Mouse (Mus musculus): Measurements from ENCODE around the gene Bco2.

Bco2 gene

DNA sequence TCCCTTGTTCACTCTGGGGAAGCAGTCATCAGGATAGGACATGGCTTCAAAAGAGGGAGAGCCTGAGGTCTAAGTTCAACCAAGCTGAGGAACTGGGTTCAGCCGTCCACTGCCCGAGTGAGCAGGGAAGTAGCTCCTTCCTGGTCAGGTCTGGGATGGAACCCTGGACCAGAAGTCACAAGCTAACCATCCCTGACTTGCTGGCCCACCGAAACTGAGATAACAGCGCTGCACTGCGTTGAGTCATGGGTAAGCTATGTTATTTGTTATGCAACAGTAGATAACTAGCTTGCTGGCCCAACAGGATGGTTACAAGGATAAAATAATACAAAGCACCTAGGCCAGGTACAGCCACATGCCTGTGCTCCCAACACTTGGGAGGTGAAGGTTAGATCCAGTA lies 39.5 kb downstream of the Bco2 start:
- DNase-seq (ENCODE audit: low spot score), result no peak

DNA sequence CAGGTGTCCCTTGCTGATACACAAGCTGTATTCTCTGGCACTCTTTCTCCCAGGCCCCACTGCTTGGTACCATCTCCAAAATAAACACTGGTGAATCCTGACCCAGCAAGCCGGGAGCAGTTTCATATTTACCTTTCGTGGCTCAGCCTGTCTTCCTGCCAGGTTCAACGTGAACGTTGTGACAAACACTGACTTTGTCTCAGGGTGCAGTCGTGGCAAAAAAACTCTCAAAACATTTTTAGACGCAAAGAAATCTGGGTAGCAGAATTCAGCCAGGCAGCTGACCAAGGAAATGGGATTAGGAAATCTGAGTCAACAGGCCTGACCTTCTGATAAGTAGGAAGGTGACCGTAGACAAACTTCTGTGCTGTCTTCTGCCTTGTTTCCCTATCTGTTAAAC lies 47.4 kb downstream of the Bco2 start:
- no peak for DNase-seq (ENCODE audit: low spot score)

DNA sequence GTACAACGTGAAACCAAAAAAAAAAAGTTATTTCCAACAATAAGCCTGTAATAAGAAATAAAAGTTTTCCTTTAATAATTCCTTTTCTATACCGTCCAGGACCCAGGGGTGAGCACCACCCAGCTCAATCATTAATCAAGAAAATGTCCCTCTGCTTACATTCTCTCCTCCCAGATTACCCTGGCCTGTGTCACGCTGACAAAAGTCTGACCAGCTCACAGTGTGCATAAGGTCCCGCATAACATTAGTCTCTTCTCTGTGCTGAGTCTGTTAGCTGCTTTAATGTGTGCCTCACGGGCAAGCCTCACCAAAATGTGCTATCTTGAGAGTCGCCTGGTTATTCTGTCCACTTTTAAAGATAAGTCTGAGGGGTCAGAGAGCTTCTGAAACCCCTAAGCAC lies 49.6 kb downstream of the Bco2 start:
- DNase-seq (ENCODE audit: low spot score), result no peak

DNA sequence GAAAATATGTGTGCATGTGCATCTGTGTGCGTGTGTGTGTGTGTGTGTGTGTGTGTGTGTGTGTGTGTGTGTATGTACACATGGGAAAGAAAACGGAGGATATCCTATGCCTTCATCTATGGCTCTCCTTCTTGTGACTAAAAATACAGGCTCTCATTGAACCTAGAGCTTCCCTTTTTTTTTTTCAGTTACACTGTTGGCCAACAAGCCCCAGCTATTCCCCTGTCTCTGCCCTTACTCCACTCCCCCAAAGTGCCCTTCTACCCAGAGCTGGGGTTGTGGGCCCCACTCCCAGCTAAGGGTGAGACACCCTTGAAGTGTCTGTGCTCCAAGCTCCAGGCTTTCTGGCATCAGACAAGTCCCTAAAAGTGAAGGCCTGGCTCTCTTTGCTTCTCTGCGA lies 52.0 kb downstream of the Bco2 start:
- DNase-seq (ENCODE audit: low spot score), result no peak

DNA sequence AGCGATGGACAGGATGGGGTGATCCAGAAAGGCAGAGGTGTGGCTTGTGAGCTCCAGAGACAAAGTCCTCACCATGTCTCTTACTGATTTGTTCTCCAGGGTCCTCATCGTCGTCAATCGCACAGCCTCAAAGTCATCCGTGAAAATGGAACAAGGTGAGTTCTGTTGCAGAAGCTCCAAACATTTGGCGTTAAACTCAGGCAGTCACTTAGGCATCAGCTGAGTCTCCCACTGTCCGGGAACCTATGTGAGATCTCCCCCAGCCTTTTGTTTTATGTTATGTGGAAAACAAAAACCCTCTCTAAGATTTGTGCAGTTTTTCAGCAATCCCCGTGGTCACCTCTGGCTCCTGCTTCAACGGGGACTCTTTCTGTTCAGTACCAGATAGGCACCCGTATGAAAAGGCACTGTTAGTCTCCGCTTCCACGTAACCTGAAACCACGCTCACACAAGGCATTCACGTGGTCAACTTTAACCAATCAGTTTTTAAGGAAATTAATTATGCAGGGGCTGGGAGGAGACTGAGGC lies 53.9 kb downstream of the Bco2 start:
- DNase-seq (ENCODE audit: low spot score), result peak; percentile 89

DNA sequence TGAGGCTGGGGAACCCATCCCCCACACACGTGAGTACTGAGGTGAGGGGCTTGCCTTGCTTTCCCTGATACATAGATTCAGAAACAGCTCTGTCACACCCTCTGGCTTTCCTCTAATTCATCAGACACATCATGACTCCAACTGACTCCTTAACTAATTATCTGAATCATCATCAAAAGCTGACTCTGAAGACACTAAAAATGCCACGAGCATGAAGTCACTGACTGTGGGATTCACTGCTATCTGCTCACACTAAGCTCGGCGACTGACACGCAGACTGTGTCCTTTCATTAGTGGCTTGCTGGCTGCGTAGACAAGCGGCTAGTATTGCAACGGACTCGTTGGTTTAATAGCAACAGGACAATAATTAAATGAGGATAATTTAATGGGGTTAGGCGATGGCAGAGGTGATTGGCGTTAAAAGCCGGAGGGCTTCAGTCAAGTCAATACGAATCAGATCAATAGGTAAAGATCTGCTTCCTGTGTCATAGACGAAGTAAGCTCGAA lies 54.5 kb downstream of the Bco2 start:
- no peak for DNase-seq (ENCODE audit: low spot score)

DNA sequence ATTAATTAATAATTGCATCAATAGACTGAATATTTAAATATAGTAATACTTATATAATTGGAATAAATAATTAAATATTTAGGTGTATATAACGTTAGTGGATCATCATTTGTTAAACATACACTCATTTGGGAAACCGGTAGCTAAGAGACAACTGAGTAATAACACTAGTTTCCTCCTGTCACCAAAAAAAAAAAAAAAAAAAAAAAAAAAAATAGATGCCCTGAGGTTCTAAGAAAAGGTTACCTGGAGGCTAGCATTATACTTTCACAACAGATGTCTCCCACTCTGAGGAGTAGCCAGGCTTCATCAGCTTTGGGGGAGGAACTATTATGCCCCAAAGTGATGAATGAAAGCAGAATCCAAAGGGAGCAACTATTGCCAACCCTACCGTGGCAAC lies 55.2 kb downstream of the Bco2 start:
- DNase-seq (ENCODE audit: low spot score), result no peak

DNA sequence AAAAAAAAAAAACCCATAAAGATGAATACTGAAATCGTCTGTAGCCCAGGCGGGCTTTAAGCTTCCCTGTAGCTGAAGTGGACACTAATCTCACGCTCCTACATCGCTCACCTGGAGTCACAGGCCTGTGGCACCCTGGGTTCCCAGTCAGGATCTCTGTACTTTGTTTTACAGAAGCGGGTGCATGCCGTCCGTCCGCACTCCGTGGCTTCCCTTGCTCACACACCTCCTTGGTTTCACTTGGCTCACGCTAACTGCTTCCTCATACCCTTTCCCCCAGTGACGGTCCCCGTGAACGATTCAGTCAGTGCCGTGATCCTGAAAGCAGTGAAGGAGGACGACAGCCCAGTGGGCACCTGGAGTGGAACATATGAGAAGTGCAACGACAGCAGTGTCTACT lies 56.2 kb downstream of the Bco2 start:
- no peak for DNase-seq (ENCODE audit: low spot score)

DNA sequence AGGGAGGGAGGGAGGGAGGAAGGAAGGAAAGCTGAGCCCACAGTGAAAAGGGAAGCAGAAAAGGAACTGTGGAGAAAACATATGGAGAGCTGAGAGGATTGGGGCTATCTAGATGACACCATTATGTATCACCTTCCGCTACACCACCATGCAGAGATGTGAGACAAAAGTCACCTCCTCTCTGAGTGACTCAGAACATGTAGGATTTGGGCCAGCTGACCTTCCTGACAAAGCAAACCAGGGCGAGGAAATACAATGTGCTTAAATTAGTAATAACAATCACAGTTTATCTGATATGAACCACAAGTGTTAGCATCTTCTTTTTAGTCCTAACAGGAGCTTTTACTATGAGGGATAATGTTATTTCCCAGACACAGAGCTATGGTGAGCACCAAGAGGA lies 57.4 kb downstream of the Bco2 start:
- DNase-seq (ENCODE audit: low spot score), result no peak

DNA sequence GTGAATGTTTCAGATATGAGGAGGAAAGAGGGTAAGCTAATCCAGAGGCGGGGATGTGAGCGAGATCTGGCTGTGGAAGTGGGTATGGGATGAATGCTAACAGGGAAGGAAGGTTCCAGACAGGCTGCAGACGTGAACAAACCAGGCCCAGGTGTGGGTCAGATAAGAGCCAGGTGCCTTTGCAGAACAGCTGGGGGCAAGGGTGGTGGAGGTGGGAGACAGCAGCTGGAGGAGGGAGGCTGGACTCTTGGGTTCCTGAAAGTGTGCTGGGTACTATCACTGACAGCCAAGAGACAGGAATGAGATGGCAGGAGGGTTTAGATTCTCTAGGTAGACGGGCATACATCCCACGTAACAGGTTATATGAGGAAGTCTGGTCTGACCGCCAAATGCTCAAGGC lies 57.9 kb downstream of the Bco2 start:
- no peak for DNase-seq (ENCODE audit: low spot score)

DNA sequence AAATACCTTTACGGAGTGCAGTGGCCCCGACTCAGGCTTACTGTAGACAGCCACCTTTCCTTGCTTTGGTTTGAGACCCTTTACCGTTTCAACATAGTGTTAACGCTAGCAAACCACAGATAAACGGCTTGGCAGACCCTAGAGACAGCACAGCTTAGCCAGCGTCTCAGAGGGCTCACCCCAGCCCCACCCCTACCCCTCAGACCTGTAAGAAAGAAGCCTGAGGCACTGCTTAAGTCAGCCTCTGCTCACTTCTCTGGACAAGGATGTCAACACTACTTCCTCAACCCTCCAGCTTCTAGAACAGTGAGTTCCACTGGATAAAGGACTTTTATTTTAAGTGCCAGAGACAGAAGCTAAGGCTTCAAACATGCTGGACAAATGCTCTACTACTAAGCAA lies 58.4 kb downstream of the Bco2 start:
- no peak for DNase-seq (ENCODE audit: low spot score)

DNA sequence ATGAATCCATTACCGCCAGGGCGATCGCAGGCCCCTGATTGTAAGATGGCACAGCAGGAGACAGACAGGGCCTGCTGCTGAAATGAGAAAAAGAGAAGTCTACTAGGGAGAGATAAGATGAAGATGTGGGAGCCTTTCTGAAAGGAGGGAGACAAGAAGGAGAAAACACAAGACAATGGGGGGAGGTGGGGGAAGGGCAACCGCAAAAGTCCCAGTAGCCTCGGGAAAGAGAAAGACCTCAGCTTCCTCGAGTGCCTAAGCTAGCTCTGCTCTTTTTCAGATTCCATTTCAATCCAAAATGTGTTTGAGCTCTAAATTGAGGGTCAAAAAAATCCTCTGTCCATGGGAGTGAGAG lies 58.9 kb downstream of the Bco2 start:
- DNase-seq (ENCODE audit: low spot score), result no peak

DNA sequence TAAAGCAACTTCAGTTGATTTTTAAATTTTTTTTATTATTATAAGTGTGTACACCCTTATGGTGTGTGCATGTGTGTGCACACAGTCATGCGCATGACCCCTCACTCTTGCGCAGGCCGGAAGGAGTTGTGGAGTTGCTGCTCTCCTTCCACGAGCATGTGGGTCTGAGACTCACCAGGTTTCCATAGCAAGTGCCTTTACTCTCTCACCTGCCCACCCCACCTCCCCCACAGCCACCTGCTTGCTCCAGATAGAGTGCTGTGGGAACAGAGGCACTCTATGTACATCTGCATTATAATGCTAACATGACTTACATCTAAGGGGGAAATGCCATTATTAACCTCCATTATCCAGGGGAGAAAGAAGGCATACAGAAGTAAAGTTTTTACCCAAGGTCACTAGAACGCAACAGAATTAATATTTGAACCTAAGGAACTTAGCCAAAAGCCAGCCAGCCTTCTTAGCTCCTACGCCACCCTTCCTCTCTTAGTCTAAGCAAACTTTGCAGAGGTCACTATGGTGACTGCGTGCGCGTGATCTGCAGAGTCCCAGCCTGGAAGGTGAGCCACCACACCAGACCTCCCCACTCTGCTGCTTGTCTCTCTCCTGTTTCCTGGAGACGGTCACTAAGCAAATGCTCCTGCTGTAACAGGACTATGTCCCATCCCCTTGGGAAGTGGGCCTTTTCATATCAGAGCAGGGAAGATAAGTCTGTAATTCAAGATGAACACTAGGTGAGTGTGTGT lies 59.4 kb downstream of the Bco2 start:
- DNase-seq (ENCODE audit: low spot score), result peak; percentile 32

DNA sequence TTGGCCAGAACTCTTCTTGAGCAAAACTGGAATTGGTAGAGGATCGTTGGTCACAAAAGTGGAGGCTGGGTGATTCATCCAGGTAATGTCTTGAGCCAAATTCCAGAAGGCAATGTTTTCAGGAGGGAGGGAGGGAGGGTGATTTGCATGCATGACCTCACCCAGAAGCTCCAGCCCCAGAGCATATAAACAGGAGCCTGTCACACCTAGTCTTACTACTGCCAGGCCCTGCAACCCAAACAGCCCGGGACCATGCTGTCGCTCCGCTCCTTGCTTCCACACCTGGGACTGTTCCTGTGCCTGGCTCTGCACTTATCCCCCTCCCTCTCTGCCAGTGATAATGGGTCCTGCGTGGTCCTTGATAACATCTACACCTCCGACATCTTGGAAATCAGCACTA lies 60.7 kb downstream of the Bco2 start, which contains the start of gene Plet1:
Gene Plet1 (plus strand): TSS at position 215 of the 400 bp plus-strand sequence.
- no peak for DNase-seq (ENCODE audit: low spot score)

DNA sequence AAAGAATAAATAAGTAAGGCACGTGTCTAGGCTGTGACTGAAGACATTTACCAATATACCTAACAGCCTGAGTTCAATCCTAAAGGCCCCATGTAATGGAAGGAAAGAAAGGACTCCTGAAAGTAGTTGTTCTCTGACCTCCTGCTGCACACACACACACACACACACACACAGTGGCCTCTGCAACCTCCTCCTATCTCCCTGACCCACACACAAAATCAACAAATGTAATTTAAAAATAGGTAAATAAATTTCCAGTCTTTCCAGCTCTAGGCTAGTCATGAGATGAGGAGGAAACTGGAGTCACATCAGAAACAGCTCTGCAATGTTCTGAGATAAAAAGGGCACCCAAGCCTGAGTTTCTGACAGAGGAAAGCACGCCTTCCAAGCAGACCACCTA lies 61.2 kb downstream of the Bco2 start:
- no peak for DNase-seq (ENCODE audit: low spot score)

DNA sequence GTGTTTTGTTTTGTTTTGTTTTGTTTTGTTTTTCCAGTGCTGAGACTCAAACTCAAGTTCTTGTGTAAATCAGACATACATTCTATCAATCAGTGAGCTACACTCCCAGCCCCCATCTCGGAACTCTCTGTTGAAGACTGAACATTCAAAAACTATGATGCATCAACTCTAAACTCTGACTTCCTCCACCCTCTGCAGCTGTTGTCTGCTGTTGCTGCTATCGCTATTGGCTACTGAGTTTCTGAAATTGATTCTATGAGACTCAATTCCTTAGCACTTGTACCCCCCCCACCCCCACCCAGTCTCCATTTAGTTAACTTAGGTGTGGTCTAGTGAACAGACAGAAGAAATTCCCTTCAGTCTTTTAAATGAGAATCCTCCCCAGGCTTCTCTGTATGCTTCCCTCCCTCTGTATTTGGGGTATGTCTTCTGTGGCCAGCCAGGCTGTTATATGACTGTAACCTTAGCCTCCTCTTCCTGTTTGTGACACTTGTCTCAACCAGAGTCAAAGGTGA lies 63.4 kb downstream of the Bco2 start:
- no peak for DNase-seq (ENCODE audit: low spot score)

DNA sequence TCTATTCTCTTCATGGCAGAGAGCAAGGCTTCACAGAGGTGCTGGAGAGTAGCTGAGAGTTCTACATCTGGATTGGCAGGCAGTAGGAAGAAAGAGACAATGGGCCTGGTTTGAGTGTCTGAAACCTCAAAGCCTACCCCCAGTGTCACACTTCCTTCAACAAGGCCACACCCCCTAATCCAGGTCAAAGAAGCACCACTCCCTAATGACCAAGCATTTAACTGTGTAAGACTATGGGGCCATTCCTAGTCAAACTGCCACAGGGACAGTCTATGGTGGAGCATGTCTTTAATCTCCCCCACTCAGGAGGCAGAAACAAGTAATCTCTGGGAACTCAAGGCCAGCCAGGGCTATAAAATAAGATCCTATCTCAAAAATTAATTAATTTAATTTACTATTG lies 64.1 kb downstream of the Bco2 start:
- DNase-seq (ENCODE audit: low spot score), result no peak

DNA sequence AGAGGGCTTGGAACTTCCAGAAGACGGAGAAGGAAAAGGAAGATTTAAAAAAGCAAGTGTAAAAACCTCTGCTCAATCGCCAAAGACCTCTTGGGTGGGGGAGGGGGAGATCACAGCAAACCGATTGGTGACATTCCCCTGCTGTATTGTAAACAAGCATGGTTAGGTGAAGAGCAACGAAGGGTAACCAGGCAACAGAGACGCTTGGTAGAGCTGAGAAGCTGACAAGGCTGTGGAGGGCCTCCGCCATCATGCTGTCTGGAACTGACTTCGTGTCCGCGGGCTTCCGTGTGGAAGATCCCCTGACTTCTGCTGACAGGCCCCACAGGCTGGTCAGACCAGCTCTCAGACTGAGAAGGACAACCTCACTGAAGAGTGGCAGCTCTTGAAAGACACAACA lies 69.5 kb downstream of the Bco2 start:
- DNase-seq (ENCODE audit: low spot score), result peak; percentile 69

All from embryo, embryonic 10.5 days (tissue).